Mouse (Mus musculus) olfactory bulb, adult 2 months (tissue): Measurements from ENCODE around the gene Ppp1r12a.

Experiments
- CTCF ChIP-seq: fragments of 200-500 bp; IDR thresholded peaks from 2 replicates; pipeline ENCODE4 v1.5.1; 2012; ENCODE audit warnings: low read depth, mild to moderate bottlenecking, low read length, moderate library complexity; ENCODE audit not compliant: insufficient read depth
- POLR2A ChIP-seq: fragments of 200-500 bp; IDR thresholded peaks from 2 replicates; pipeline ENCODE4 v1.6.1; 2012; ENCODE audit warnings: mild to moderate bottlenecking, low read depth, low read length, moderate library complexity; ENCODE audit not compliant: insufficient read depth

GRCm38 (mm10) chr10:108294766-108295165 is 132.8 kb downstream of the Ppp1r12a start:
- no peak for TF ChIP-seq CTCF
- TF ChIP-seq POLR2A: no peak
